Mouse (Mus musculus) forebrain, postnatal 0 days (tissue): ENCODE data around the gene Gm5269. TPM values are rescaled to one million over a fixed set of nuclear protein-coding genes. Genes with fewer than 3 reads are reported as not detected.
A peak's percentile ranks its signal among the peaks of the same experiment; 100 is the strongest.

ENCODE experiments used
- ATAC-seq: fragments of 200-750 bp; cut with Nextera tagmentation; 2 replicates; pipeline ENCODE4 v1.8.0; 2017; ENCODE audit warnings: mild to moderate bottlenecking, moderate library complexity
- DNase-seq: peaks from one replicate; pipeline ENCODE4 v3.0.0-alpha.2; 2015
- H3K27ac ChIP-seq: fragments of 300-500 bp; sonication (generic); 2 replicates; pipeline ENCODE4 v1.5.1; 2014; ENCODE audit warnings: low read depth, mild to moderate bottlenecking, antibody characterized with exemption, low read length, moderate library complexity, mixed read lengths
- H3K27me3 ChIP-seq: fragments of 300-500 bp; sonication (generic); 2 replicates; pipeline ENCODE4 v1.6.1; 2014; ENCODE audit warnings: mild to moderate bottlenecking, low read length, mixed read lengths; ENCODE audit not compliant: insufficient read depth
- H3K36me3 ChIP-seq: fragments of 300-500 bp; sonication (generic); 2 replicates; pipeline ENCODE4 v1.6.1; 2014; ENCODE audit warnings: mild to moderate bottlenecking, moderate library complexity; ENCODE audit not compliant: insufficient read depth
- H3K4me1 ChIP-seq: fragments of 300-500 bp; sonication (generic); 2 replicates; pipeline ENCODE4 v1.6.1; 2014; ENCODE audit warnings: antibody characterized with exemption; ENCODE audit not compliant: insufficient read depth
- H3K4me2 ChIP-seq: fragments of 300-500 bp; sonication (generic); 2 replicates; pipeline ENCODE4 v1.6.1; 2014; ENCODE audit warnings: low read depth, mild to moderate bottlenecking, moderate library complexity
- H3K4me3 ChIP-seq: fragments of 300-500 bp; sonication (generic); 2 replicates; pipeline ENCODE4 v1.5.1; 2014; ENCODE audit warnings: low read depth, low read length, mixed read lengths
- H3K9ac ChIP-seq: fragments of 300-500 bp; sonication (generic); 2 replicates; pipeline ENCODE4 v1.6.1; 2014; ENCODE audit warnings: mild to moderate bottlenecking
- H3K9me3 ChIP-seq: fragments of 300-500 bp; sonication (generic); 2 replicates; pipeline ENCODE4 v1.6.1; 2016; ENCODE audit warnings: low read length
- CTCF ChIP-seq: sonication (generic); IDR thresholded peaks from 2 replicates; pipeline ENCODE4 v1.5.1; 2016; ENCODE audit warnings: antibody characterized with exemption, control low read depth, low read depth
- WGBS: fragments of 180-500 bp; shearing (Covaris S2); extraction: QIAGEN DNeasy Blood & Tissue Kit; methylation state at CpG from one replicate; pipeline ENCODE4 v1.1.7; 2014; 5-methylcytosine and 5-hydroxymethylcytosine counted together
- polyA plus RNA-seq: library from polyadenylated mRNA; unstranded; fragments of >200 nt; fragmentation: Nextera tagmentation; extraction: Ambion mirVana; gene quantifications from 2 replicates; pipeline ENCODE4 v1.2.1, GENCODE M21; 2015
- total RNA-seq: library from RNA; depleted of rRNA; stranded (reverse); fragments of >200 nt; gene quantifications from 2 replicates; pipeline ENCODE4 v1.2.3, GENCODE M21; 2014

Gene Gm5269
- total and polyA plus RNA-seq, 2 experiments from 2014 or later: not detected

GRCm38 (mm10) chr1:45923306-45923705 is 33.2 kb upstream of the Gm5269 start:
- H3K27ac ChIP-seq: no peak overlapping the region
- H3K36me3 ChIP-seq: no peaks in the 10 kb centered on the region
- no peak for ATAC-seq
- WGBS: 78% methylated on average over 4 of the region's 4 CpGs
- peaks cover 6% of the 10 kb centered on the region for H3K27me3 ChIP-seq
- 0 out of 2 replicates have a peak, but pooled peaks cover 3% of the 10 kb centered on the region for H3K4me1 ChIP-seq
- DNase-seq: no peak
- H3K4me2 ChIP-seq: no peak overlapping the region
- H3K9ac ChIP-seq: no peak overlapping the region
- no peak for TF ChIP-seq CTCF
- no peak overlapping the region for H3K4me3 ChIP-seq
- no peaks in the 10 kb centered on the region for H3K9me3 ChIP-seq

GRCm38 (mm10) chr1:45920703-45921102 is 30.6 kb upstream of the Gm5269 start:
- DNase-seq: no peak
- H3K9me3 ChIP-seq: no peaks in the 10 kb centered on the region
- 88% methylated on average over 3 of the region's 3 CpGs for WGBS
- no peak overlapping the region for H3K9ac ChIP-seq
- H3K27ac ChIP-seq: no peak overlapping the region
- H3K4me3 ChIP-seq: no peak overlapping the region
- no peaks in the 10 kb centered on the region for H3K36me3 ChIP-seq
- no peak for TF ChIP-seq CTCF
- no peaks in the 10 kb centered on the region for H3K4me1 ChIP-seq
- no peaks in the 10 kb centered on the region for H3K27me3 ChIP-seq
- H3K4me2 ChIP-seq: no peak overlapping the region
- ATAC-seq: no peak

GRCm38 (mm10) chr1:45919752-45920151 is 29.7 kb upstream of the Gm5269 start:
- TF ChIP-seq CTCF: no peak
- no peak for DNase-seq
- no peaks in the 10 kb centered on the region for H3K36me3 ChIP-seq
- no peaks in the 10 kb centered on the region for H3K4me1 ChIP-seq
- H3K9me3 ChIP-seq: no peaks in the 10 kb centered on the region
- ATAC-seq: peak; percentile 79
- H3K27me3 ChIP-seq: no peaks in the 10 kb centered on the region
- no peak overlapping the region for H3K4me2 ChIP-seq
- no peak overlapping the region for H3K9ac ChIP-seq
- 94% methylated on average over 1 of the region's 1 CpGs for WGBS
- no peak overlapping the region for H3K4me3 ChIP-seq
- H3K27ac ChIP-seq: no peak overlapping the region

GRCm38 (mm10) chr1:45917136-45917803 is 27.2 kb upstream of the Gm5269 start:
- H3K4me1 ChIP-seq: no peaks in the 10 kb centered on the region
- 85% methylated on average over 4 of the region's 4 CpGs for WGBS

GRCm38 (mm10) chr1:45916174-45916573 is 26.1 kb upstream of the Gm5269 start:
- ATAC-seq: no peak

More at GRCm38 (mm10) chr1:45917136-45917803, 27.2 kb upstream of the Gm5269 start:
- Histone ChIP-seq H3K9me3 (no peaks in the 10 kb centered on the region), H3K27me3 (no peaks in the 10 kb centered on the region), H3K9ac (no peak overlapping the region), H3K4me3 (no peak overlapping the region), H3K27ac (no peak overlapping the region), H3K4me2 (no peak overlapping the region), H3K36me3 (no peaks in the 10 kb centered on the region)
- DNase-seq: no peak
- ATAC-seq: no peak
- TF ChIP-seq CTCF: no peak

GRCm38 (mm10) chr1:45914236-45914635 is 24.2 kb upstream of the Gm5269 start:
- Histone ChIP-seq H3K36me3 (no peaks in the 10 kb centered on the region), H3K27ac (no peak overlapping the region), H3K4me1 (no peaks in the 10 kb centered on the region), H3K9ac (no peak overlapping the region), H3K9me3 (no peaks in the 10 kb centered on the region), H3K4me2 (no peak overlapping the region), H3K4me3 (no peak overlapping the region), H3K27me3 (no peaks in the 10 kb centered on the region)
- 88% methylated on average over 4 of the region's 4 CpGs for WGBS
- ATAC-seq (no peak), DNase-seq (no peak)
- no peak for TF ChIP-seq CTCF

More at GRCm38 (mm10) chr1:45916174-45916573, 26.1 kb upstream of the Gm5269 start:
- no peak for TF ChIP-seq CTCF
- Histone ChIP-seq H3K4me2 (no peak overlapping the region), H3K9ac (no peak overlapping the region), H3K4me3 (no peak overlapping the region), H3K36me3 (no peaks in the 10 kb centered on the region), H3K4me1 (no peaks in the 10 kb centered on the region), H3K9me3 (no peaks in the 10 kb centered on the region), H3K27ac (no peak overlapping the region), H3K27me3 (no peaks in the 10 kb centered on the region)
- DNase-seq: no peak
- WGBS: 80% methylated on average over 3 of the region's 3 CpGs

- no peaks in the 10 kb centered on the region for H3K4me1 ChIP-seq
- H3K9me3 ChIP-seq: no peaks in the 10 kb centered on the region
- no peak for DNase-seq
- no peak overlapping the region for H3K27ac ChIP-seq
- no peak for TF ChIP-seq CTCF
- ATAC-seq: no peak
- H3K4me3 ChIP-seq: no peak overlapping the region
- no peaks in the 10 kb centered on the region for H3K27me3 ChIP-seq
- no peak overlapping the region for H3K4me2 ChIP-seq
- no peaks in the 10 kb centered on the region for H3K36me3 ChIP-seq
- no peak overlapping the region for H3K9ac ChIP-seq
- WGBS: 25% methylated on average over 5 of the region's 5 CpGs
Observed at GRCm38 (mm10) chr1:45905107-45905821, 15.2 kb upstream of the Gm5269 start.
